ENCODE assay signal across 11 mouse cellular contexts in the genomic region with DNA sequence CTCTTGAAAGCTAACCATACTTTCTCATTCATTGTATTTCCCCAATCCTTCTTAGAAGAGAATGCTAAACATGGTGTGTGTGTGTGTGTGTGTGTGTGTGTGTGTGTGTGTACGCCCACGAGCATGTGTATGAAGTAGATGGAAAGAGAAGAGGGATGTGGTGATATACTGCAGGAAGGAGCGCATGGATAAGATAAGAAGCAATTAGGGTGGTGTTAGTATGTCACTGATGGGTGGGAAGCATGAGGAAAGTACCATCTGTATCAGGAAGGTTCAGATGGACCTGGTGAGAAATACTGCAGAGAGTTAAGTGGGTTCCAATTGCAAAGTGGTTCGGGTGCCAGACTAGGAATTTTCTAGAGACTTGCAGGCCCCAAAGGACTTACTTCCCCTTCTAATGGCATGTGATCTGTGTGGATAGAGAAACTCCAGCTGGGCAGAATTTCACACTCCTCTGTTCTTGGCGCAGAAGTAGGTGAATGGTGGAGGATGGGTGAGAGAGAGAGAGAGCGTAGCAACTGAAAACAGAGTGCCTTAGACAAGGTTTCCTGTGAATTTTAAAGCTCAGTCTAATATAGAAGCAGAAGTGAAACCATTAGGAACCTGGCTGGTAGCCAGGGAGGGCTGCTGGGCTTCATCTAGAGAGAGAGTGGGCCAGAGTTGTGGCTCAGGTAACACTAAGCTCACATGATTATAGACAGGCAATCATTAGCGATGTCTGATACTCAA.
A peak's percentile ranks its signal among the peaks of the same experiment; 100 is the strongest.
DNase-seq lines count a peak whose midpoint lies in the region; ATAC-seq lines count a peak whose summit lies in the region.
"Had no signal": no experiment of that assay in that cellular context is flagged by ENCODE, and none has a peak within 500 bp of the region (broad histone marks: within the 10 kb centered on the region; RNA-seq: fewer than 3 reads in every experiment).

No protein-coding gene starts in this region.

- no peak overlapping the region for H3K4me3 ChIP-seq in embryonic facial prominence, embryonic 12.5 days
- no peak overlapping the region for H3K4me3 ChIP-seq in embryonic facial prominence, embryonic 10.5 days
- H3K4me3 ChIP-seq: gastrocnemius, adult 2 months; left cerebral cortex, adult 2 months; neural tube, embryonic 12.5 days had no signal

- H3K9me3 ChIP-seq in embryonic facial prominence, embryonic 12.5 days = no peaks in the 10 kb centered on the region
- no peaks in the 10 kb centered on the region for H3K9me3 ChIP-seq in embryonic facial prominence, embryonic 10.5 days
- H3K9me3 ChIP-seq: neural tube, embryonic 12.5 days had no signal

- WGBS in embryonic facial prominence, embryonic 12.5 days = 67% methylated on average over 7 of the region's 7 CpGs
- 88% methylated on average over 7 of the region's 7 CpGs for WGBS in embryonic facial prominence, embryonic 10.5 days

- no peak overlapping the region for H3K4me2 ChIP-seq in embryonic facial prominence, embryonic 12.5 days (replicated peaks)
- H3K4me2 ChIP-seq: neural tube, embryonic 12.5 days had no signal

- no peaks in the 10 kb centered on the region for H3K36me3 ChIP-seq in embryonic facial prominence, embryonic 12.5 days
- H3K36me3 ChIP-seq in embryonic facial prominence, embryonic 10.5 days (replicated peaks) = no peaks in the 10 kb centered on the region
- H3K36me3 ChIP-seq: neural tube, embryonic 12.5 days had no signal

- no peak overlapping the region for H3K9ac ChIP-seq in embryonic facial prominence, embryonic 12.5 days
- H3K9ac ChIP-seq: neural tube, embryonic 12.5 days had no signal

- ATAC-seq in embryonic facial prominence, embryonic 12.5 days (ENCODE audit: insufficient number of reproducible peaks, insufficient read depth, low FRiP score, low TSS enrichment) = peak; percentile 28; the same call in 1 of the 2 replicates
- no peak for ATAC-seq in erythroid progenitor cell, adult 5-6 weeks (replicated peaks; ENCODE audit: low FRiP score, poor library complexity, severe bottlenecking)

- H3K27ac ChIP-seq in embryonic facial prominence, embryonic 12.5 days = no peak overlapping the region
- H3K27ac ChIP-seq in embryonic facial prominence, embryonic 10.5 days (replicated peaks) = no peak overlapping the region
- H3K27ac ChIP-seq: gastrocnemius, adult 2 months; left cerebral cortex, adult 2 months; neural tube, embryonic 12.5 days had no signal

- H3K4me1 ChIP-seq in embryonic facial prominence, embryonic 12.5 days = peaks cover 6% of the 10 kb centered on the region; the same call in 1 of the 2 replicates
- no peaks in the 10 kb centered on the region for H3K4me1 ChIP-seq in embryonic facial prominence, embryonic 10.5 days
- H3K4me1 ChIP-seq: neural tube, embryonic 12.5 days had no signal

- no peaks in the 10 kb centered on the region for H3K27me3 ChIP-seq in embryonic facial prominence, embryonic 12.5 days
- H3K27me3 ChIP-seq in embryonic facial prominence, embryonic 10.5 days (replicated peaks; ENCODE audit: low read depth, poor library complexity, severe bottlenecking) = no peaks in the 10 kb centered on the region
- H3K27me3 ChIP-seq: neural tube, embryonic 12.5 days had no signal

- no peak for DNase-seq in embryonic facial prominence, embryonic 10.5 days (ENCODE audit: low spot score)
- DNase-seq in Muller cell, postnatal 12 days (ENCODE audit: inconsistent ontology term) = peak; percentile 9
- peak; percentile 15 for DNase-seq in layer of hippocampus, adult 9-11 months
- DNase-seq in lung, postnatal 4 days = peak; percentile 34 to 48
- DNase-seq in ovary, postnatal 36 days (ENCODE audit: low spot score) = no peak
- DNase-seq in thymus, postnatal 4 days = no peak
- DNase-seq: gastrocnemius, adult 2 months had no signal

Comparison
In these comparisons a context has a peak if more than half of its experiments do, and no peak if none do; other contexts are left out.
1. DNase-seq: peak in Muller cell, postnatal 12 days (single experiment), layer of hippocampus, adult 9-11 months (single experiment) and lung, postnatal 4 days (2 of 2); none in embryonic facial prominence, embryonic 10.5 days (single experiment), ovary, postnatal 36 days (single experiment) and thymus, postnatal 4 days (single experiment).